Mouse (Mus musculus) stomach, embryonic 15.5 days (tissue): ENCODE measurements around the gene Zfp46. TPM values are rescaled to one million over a fixed set of nuclear protein-coding genes. Genes with fewer than 3 reads are reported as not detected.

Experiments used
- ATAC-seq: fragments of 200-750 bp; cut with Nextera tagmentation; 2 replicates; pipeline ENCODE4 v1.8.0; 2017; ENCODE audit warnings: low read depth, moderate number of reproducible peaks, moderate TSS enrichment; ENCODE audit not compliant: insufficient read depth, low FRiP score
- H3K27ac ChIP-seq: fragments of 300-500 bp; sonication (generic); 2 replicates; pipeline ENCODE4 v1.5.1; 2015; ENCODE audit warnings: mild to moderate bottlenecking, inconsistent platforms
- H3K27me3 ChIP-seq: fragments of 300-500 bp; sonication (generic); replicated peaks from 2 replicates; pipeline ENCODE4 v1.6.1; 2015; ENCODE audit warnings: inconsistent platforms
- H3K36me3 ChIP-seq: fragments of 300-500 bp; sonication (generic); 2 replicates; pipeline ENCODE4 v1.6.1; 2015; ENCODE audit warnings: inconsistent platforms
- H3K4me1 ChIP-seq: fragments of 300-500 bp; sonication (generic); 2 replicates; pipeline ENCODE4 v1.6.1; 2015; ENCODE audit warnings: inconsistent platforms
- H3K4me2 ChIP-seq: fragments of 300-500 bp; sonication (generic); 2 replicates; pipeline ENCODE4 v1.6.1; 2015; ENCODE audit warnings: mild to moderate bottlenecking, inconsistent platforms
- H3K4me3 ChIP-seq: fragments of 300-500 bp; sonication (generic); replicated peaks from 2 replicates; pipeline ENCODE4 v1.5.1; 2015; ENCODE audit warnings: inconsistent platforms
- H3K9ac ChIP-seq: fragments of 300-500 bp; sonication (generic); 2 replicates; pipeline ENCODE4 v1.6.1; 2015; ENCODE audit warnings: inconsistent platforms
- H3K9me3 ChIP-seq: fragments of 300-500 bp; sonication (generic); 2 replicates; pipeline ENCODE4 v1.6.1; 2016; ENCODE audit warnings: inconsistent platforms
- WGBS: fragments of 180-500 bp; shearing (Covaris S2); methylation state at CpG from one replicate; pipeline ENCODE4 v1.1.7; 2015; 5-methylcytosine and 5-hydroxymethylcytosine counted together
- polyA plus RNA-seq: library from polyadenylated mRNA; unstranded; fragments of >200 nt; fragmentation: Nextera tagmentation; extraction: Ambion mirVana; gene quantifications from 2 replicates; pipeline ENCODE4 v1.2.1, GENCODE M21; 2015

The Zfp46 gene
- polyA plus RNA-seq, 1 experiment from 2014 or later = 21.0 TPM

DNA sequence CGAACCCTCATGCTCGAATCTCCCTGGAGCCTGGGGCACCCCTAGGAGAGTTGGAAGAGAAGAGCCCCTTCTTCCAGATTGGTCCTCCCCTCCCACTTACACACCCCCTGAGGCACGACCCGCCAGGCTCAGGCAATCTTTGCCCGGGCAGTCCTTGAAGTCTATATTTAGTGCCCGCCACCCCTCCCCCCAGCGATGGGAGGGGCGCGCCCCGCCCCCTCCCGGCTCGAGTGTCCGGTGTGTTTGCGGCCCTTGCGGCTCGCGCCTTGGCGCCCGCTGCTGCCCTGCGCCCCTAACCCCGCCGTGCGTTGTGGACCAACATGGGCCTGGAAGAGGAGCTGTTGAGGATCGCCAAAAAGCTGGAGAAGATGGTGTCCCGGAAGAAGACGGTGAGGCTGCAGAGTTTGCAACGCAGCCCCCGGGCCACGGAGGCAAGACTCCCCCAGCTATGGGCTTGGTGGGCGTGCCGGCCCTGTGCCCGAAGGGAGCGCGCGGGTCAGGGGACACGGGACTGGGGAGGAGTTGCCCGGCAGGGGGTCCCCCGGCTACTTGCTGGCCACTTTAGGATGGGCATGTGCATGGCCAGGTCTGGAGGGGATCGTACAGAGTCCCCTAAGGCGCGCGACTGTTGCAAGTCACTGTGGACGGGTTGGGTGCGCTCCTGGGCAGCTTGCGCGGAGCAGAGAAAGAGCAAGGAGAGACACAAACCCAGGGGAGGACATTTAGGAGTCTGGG lies 36.6 kb upstream of the Zfp46 start, which contains the start of gene Tcea3:
Gene Tcea3, plus strand, starts transcription at position 1 of the 735 bp plus-strand sequence.
- peaks cover 42% of the 10 kb centered on the region for H3K4me1 ChIP-seq
- ATAC-seq = peak; percentile 36
- WGBS = under 1% methylated on average over 43 of the region's 46 CpGs
- H3K36me3 ChIP-seq = no peaks in the 10 kb centered on the region; the same call in 1 of the 2 replicates
- 0 out of 2 replicates have a peak within 1 kb of the TSS, but pooled peaks have one; percentile 3 for H3K27ac ChIP-seq
- H3K4me3 ChIP-seq = peak within 1 kb of the TSS; percentile 49
- peaks cover 25% of the 10 kb centered on the region for H3K27me3 ChIP-seq
- H3K4me2 ChIP-seq = peak within 1 kb of the TSS; percentile 93
- peak within 1 kb of the TSS; percentile 46 for H3K9ac ChIP-seq
- H3K9me3 ChIP-seq = no peaks in the 10 kb centered on the region

DNA sequence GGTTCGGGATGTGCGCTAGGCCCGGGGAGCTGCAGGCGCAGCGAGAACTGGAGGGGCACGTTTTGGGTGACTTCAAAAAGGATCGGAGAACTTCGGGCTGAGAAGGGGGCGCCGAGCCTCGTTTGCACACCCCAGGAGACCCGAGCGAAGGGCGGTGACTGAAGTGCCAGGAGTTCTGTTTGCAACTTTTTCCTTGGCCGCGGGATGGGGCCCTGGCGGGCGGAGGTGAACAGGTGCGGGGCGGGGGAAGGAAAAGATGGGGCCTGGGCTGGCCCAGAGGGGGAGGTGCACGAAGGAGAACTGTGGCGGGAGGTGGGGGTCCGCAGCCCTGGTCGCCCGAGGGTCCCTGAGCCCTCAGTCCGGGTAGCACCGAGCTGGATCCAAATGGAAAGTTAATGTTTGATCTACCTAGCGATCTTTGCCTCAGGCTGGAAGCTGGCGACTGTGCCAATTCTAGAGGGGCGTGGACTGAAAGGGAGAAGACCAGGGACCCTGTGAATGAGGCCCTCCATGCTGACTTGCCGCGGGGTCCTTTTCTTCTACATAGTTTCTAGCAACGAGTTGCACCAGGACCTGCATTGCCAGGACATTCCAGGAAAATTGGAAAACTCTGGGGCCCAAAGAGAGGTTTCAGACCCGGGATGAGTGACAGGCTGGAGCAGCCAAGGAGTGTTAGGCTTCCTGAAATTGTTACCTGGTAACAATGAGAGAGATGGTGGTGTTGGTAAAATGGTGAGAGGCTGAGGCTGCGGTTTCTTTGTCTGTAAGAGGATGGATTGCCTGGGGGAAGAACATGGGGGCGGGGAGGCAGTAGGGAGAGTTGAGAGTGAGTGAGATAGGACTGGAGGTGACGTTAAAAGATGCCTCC lies 35.8 kb upstream of the Zfp46 start:
- Histone ChIP-seq H3K4me3 (peak overlapping the region; percentile 49), H3K4me1 (peaks cover 42% of the 10 kb centered on the region), H3K9me3 (no peaks in the 10 kb centered on the region), H3K4me2 (peak overlapping the region; percentile 93), H3K27ac (peak overlapping the region; percentile 38; the same call in 1 of the 2 replicates), H3K27me3 (peaks cover 25% of the 10 kb centered on the region), H3K36me3 (no peaks in the 10 kb centered on the region; the same call in 1 of the 2 replicates), H3K9ac (peak overlapping the region; percentile 46)
- ATAC-seq = no peak
- 3% methylated on average over 37 of the region's 37 CpGs for WGBS

DNA sequence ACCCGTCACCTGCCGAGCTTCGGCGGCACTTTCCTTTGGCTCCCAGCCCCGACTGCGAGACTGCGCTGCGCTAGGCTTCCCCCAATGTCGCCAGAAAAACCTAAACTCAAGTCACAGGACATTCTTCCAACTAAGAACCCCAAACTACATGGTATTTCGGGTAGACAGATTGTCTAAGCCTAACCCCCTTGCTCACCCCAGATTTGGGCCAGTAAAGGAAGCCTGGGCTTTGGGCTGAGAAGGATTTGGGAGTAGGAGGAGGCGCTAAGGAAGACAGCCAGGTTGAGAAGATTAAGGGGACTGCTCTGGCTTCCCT lies 35.2 kb upstream of the Zfp46 start:
- Histone ChIP-seq H3K9me3 (no peaks in the 10 kb centered on the region), H3K4me3 (peak overlapping the region; percentile 49; the same call in 1 of the 2 replicates), H3K27ac (peak overlapping the region; percentile 38; the same call in 1 of the 2 replicates), H3K9ac (no peak overlapping the region), H3K36me3 (no peaks in the 10 kb centered on the region), H3K4me1 (peaks cover 42% of the 10 kb centered on the region), H3K27me3 (peaks cover 25% of the 10 kb centered on the region), H3K4me2 (peak overlapping the region; percentile 93)
- ATAC-seq = no peak
- WGBS = 24% methylated on average over 11 of the region's 11 CpGs

DNA sequence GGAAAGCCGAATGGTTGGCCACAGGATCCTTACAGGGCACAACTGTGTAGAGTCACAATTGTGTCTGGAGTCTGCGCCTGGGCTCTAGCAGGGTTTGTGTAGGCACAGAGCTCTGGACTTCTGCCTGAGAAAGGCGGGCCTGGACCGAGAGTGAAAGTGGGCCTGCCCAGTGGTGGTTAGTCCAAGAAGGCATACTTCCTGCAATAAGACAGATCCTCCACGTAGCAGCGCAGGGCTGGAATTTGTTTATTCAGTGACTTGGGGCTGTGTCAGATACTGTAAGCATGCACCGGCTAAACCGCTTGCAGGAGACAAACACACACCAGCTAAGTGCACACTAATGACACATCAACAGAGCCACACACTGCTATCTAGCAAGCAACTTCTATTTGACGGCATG lies 34.7 kb upstream of the Zfp46 start:
- no peak overlapping the region; the same call in 1 of the 2 replicates for H3K4me3 ChIP-seq
- H3K4me1 ChIP-seq = peaks cover 42% of the 10 kb centered on the region
- no peaks in the 10 kb centered on the region for H3K9me3 ChIP-seq
- peak; percentile 47 for ATAC-seq
- no peaks in the 10 kb centered on the region for H3K36me3 ChIP-seq
- peaks cover 25% of the 10 kb centered on the region for H3K27me3 ChIP-seq
- peak overlapping the region; percentile 93 for H3K4me2 ChIP-seq
- peak overlapping the region; percentile 38 for H3K27ac ChIP-seq
- 17% methylated on average over 9 of the region's 9 CpGs for WGBS
- H3K9ac ChIP-seq = no peak overlapping the region

DNA sequence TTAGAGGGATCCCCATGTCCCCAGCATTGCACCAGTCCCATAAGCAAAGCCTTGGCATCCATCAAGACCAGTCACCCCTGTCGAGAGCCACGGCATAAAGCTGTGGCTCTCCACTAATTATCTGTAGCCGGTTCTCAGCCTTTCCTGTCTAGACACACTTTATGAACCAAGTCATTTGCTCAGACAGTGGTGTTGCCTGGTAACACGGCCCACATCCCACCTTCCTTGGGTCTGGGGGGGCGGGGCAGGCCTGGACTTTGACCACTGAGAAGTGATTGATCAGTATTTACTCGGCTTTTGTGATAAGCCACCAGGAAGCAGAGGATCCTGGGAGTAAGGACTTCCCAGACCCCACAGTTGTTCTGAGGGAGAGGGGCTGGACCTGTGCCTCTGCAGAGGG lies 28.6 kb upstream of the Zfp46 start:
- 21% methylated on average over 6 of the region's 6 CpGs for WGBS
- peaks cover 5% of the 10 kb centered on the region; the same call in 1 of the 2 replicates for H3K4me1 ChIP-seq
- H3K36me3 ChIP-seq = no peaks in the 10 kb centered on the region
- no peaks in the 10 kb centered on the region for H3K27me3 ChIP-seq
- ATAC-seq = peak; percentile 65
- H3K9ac ChIP-seq = no peak overlapping the region
- no peak overlapping the region for H3K4me2 ChIP-seq
- H3K4me3 ChIP-seq = no peak overlapping the region
- no peak overlapping the region for H3K27ac ChIP-seq
- no peaks in the 10 kb centered on the region for H3K9me3 ChIP-seq

DNA sequence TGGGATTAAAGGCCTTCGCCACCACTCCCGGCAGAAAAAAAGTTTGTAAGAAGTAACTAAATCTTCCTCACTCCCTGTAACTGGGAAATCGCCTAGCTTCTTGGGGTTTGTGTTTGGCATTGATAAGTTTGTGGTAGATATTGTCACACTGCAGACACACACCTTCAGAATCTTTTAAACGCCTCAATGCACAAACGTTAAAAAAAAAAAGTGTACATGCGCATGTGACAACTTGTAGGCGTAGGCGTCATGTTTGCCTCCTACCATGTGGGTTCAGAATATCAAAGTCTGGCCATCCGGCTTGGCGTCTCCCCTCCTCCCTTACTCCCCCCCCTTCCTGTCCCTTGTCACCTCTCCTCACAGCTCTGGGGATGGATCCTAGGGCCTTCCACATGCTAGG lies 27.8 kb upstream of the Zfp46 start:
- Histone ChIP-seq H3K9ac (no peak overlapping the region), H3K4me3 (no peak overlapping the region), H3K4me2 (no peak overlapping the region), H3K36me3 (no peaks in the 10 kb centered on the region), H3K4me1 (peaks cover 6% of the 10 kb centered on the region; the same call in 1 of the 2 replicates), H3K27ac (no peak overlapping the region), H3K9me3 (no peaks in the 10 kb centered on the region), H3K27me3 (no peaks in the 10 kb centered on the region)
- 50% methylated on average over 10 of the region's 10 CpGs for WGBS
- ATAC-seq = no peak

DNA sequence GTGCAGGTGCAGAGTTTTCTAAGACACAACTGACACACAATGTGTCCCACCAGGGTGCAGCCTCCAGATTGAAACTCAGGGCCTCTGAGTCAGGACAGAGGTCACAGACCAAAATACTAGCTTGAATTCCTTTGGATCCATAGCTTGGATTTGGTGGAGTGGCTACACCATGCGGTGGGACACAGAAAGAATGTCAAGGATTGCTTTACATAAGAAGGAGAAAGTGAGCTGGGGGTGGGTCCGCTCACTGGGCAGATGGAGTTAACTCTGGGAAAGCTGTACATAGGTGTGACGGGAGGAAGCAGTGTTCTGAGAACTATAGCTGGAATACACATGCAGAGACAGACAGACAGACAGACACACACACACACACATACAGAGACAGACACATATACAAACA lies 24.6 kb upstream of the Zfp46 start:
- H3K9me3 ChIP-seq = no peaks in the 10 kb centered on the region
- H3K9ac ChIP-seq = no peak overlapping the region
- H3K36me3 ChIP-seq = no peaks in the 10 kb centered on the region
- WGBS = 59% methylated on average over 3 of the region's 3 CpGs
- H3K27ac ChIP-seq = no peak overlapping the region
- no peak for ATAC-seq
- H3K4me1 ChIP-seq = peaks cover 6% of the 10 kb centered on the region; the same call in 1 of the 2 replicates
- H3K27me3 ChIP-seq = no peaks in the 10 kb centered on the region
- no peak overlapping the region for H3K4me2 ChIP-seq
- no peak overlapping the region for H3K4me3 ChIP-seq

DNA sequence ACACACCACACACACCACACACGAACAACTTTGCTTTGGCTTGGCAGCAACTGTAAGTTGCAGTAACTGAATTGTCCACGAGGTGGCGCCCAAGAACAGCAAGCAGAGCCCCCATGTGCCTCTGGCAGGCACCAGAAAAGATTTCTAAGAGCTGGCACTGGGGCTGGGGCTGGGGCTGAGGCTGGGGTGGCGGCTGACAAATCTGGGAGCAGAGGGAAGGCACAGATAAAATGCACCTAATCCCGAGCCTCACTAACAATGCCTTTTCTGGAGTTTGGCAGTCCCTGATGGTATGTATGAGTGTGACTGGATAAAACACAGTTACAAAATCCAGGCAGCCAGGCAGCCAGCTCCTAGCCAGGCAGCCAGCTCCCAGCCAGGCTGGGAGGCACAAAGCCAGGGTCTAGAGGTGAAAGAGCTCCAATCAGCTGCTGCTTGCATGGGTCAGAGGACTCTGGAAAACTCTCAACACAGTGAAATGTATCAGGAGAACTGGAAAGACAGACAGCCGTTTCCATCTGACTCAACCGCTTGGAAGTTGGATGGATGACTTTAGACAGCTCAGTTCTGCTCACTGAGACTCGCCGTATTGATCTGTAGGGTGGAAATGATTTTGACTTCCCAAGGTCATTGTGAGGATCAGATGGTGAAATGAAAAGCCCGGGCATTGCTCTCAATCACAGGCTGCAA lies 23.8 kb upstream of the Zfp46 start:
- no peak overlapping the region for H3K4me3 ChIP-seq
- H3K36me3 ChIP-seq = no peaks in the 10 kb centered on the region
- no peaks in the 10 kb centered on the region for H3K9me3 ChIP-seq
- no peaks in the 10 kb centered on the region for H3K27me3 ChIP-seq
- 33% methylated on average over 10 of the region's 10 CpGs for WGBS
- ATAC-seq = no peak
- H3K27ac ChIP-seq = 0 out of 2 replicates have a peak overlapping the region, but pooled peaks have one; percentile 5
- no peak overlapping the region for H3K9ac ChIP-seq
- H3K4me2 ChIP-seq = no peak overlapping the region
- H3K4me1 ChIP-seq = peaks cover 6% of the 10 kb centered on the region; the same call in 1 of the 2 replicates

DNA sequence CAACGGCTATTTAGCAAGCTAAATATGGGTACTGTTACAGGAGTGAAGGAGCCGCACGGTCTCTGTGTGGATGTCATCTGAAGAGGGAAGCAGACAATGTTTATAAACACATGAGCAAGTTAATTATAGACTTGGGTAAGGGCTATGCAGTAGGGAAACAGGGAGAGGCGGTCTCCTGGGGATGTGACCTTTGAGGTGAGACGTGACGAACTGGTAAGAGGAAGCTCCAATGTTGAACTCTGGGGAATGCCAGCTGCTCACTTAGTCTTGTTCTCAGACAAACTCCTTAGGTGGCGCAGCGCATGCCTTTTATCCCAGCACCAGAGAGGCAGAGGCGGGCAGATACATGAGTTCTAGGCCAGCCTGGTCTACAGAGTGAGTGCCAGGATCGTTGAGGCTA lies 22.6 kb upstream of the Zfp46 start:
- Histone ChIP-seq H3K9ac (no peak overlapping the region), H3K9me3 (no peaks in the 10 kb centered on the region)
- 58% methylated on average over 10 of the region's 10 CpGs for WGBS

DNA sequence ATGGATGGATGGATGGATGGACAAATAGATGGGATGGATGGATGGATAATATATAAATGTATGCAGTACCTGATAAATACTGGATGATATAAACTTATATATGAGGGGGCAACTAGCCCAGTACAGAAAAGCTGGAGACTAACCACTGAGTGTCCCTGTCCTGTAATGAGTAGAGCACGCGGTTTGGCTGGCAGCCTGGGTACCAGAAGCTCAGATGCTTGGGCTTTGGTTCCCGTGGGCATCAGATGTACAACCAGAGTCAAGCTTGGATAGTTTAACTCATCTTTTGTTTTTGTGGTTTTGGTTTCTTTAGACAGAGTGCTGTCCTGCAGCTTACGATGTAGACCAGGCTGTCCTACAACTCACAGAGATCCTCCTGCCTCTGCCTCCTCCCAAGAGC lies 20.9 kb upstream of the Zfp46 start:
- 95% methylated on average over 4 of the region's 4 CpGs for WGBS
- H3K9me3 ChIP-seq = no peaks in the 10 kb centered on the region
- ATAC-seq = no peak
- no peaks in the 10 kb centered on the region for H3K36me3 ChIP-seq
- no peak overlapping the region for H3K9ac ChIP-seq
- no peak overlapping the region for H3K27ac ChIP-seq
- H3K4me1 ChIP-seq = peaks cover 6% of the 10 kb centered on the region; the same call in 1 of the 2 replicates
- H3K27me3 ChIP-seq = no peaks in the 10 kb centered on the region
- H3K4me2 ChIP-seq = no peak overlapping the region
- H3K4me3 ChIP-seq = no peak overlapping the region

More for the DNA sequence above, 22.6 kb upstream of the Zfp46 start:
- Histone ChIP-seq H3K27me3 (no peaks in the 10 kb centered on the region), H3K4me3 (no peak overlapping the region), H3K4me2 (no peak overlapping the region), H3K4me1 (peaks cover 6% of the 10 kb centered on the region; the same call in 1 of the 2 replicates), H3K27ac (no peak overlapping the region), H3K36me3 (no peaks in the 10 kb centered on the region)
- no peak for ATAC-seq

DNA sequence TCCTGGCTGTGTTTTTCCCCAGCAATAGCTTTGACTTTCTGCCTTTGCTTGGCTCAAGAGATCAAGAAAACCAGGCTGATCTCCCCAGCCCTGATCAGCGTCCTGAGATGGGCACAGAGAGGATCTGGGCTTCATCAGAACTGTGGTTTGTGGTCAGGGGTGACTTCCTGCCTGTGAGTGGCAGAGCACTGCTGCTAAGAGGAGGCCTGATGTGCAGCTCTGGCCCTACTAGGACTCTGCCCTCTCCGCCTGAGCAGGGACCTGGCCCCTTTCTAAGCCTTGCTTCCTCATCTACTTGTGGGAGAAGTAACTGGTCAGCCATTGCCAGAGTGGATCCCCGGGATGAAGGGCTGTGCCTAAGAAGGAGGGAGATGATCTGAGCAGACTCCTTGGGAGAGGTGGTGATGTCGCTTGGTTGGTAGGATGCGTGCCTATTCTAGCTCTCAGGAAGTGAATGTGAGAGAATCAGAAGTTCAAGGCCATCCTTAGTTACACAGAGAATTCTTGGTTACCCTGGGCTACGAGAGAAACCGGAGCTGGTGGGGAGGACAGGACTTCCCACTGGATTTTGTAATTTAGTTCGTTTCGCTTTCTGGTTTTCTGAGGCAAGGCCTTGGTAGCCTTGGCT lies 17.7 kb upstream of the Zfp46 start:
- Histone ChIP-seq H3K4me2 (no peak overlapping the region), H3K27ac (no peak overlapping the region), H3K4me1 (no peaks in the 10 kb centered on the region), H3K4me3 (no peak overlapping the region), H3K36me3 (no peaks in the 10 kb centered on the region), H3K9ac (no peak overlapping the region), H3K27me3 (no peaks in the 10 kb centered on the region), H3K9me3 (no peaks in the 10 kb centered on the region)
- no peak for ATAC-seq
- 74% methylated on average over 9 of the region's 9 CpGs for WGBS
